Mouse (Mus musculus) spleen, adult 2 months (tissue): ENCODE data around the gene Sell.

Experiments used
- CTCF ChIP-seq: fragments of 200-500 bp; IDR thresholded peaks from 2 replicates; pipeline ENCODE4 v1.5.1; 2011; ENCODE audit warnings: mild to moderate bottlenecking, inconsistent platforms; ENCODE audit not compliant: insufficient read depth, insufficient read length, insufficient replicate concordance; ENCODE audit errors: extremely low read depth
- POLR2A ChIP-seq: fragments of 200-500 bp; IDR thresholded peaks from 2 replicates; pipeline ENCODE4 v1.6.1; 2011; ENCODE audit warnings: low read depth, low read length, inconsistent platforms

- TF ChIP-seq POLR2A (no peak), CTCF (no peak)
These were observed 62.1 kb downstream of the Sell start for GRCm38 (mm10) chr1:164123836-164124235.
